Mouse (Mus musculus): ENCODE results near the gene Bcl6b. TPM values are rescaled to one million over a fixed set of nuclear protein-coding genes. Genes with fewer than 3 reads are reported as not detected.

The Bcl6b gene
- polyA plus RNA-seq (2012; rRNA removed) (1.0 TPM in 2 replicates), polyA plus RNA-seq (2014; fragmentation: Nextera tagmentation; extraction: Ambion mirVana) (1.0 and 2.5 TPM in 2 replicates)

DNA sequence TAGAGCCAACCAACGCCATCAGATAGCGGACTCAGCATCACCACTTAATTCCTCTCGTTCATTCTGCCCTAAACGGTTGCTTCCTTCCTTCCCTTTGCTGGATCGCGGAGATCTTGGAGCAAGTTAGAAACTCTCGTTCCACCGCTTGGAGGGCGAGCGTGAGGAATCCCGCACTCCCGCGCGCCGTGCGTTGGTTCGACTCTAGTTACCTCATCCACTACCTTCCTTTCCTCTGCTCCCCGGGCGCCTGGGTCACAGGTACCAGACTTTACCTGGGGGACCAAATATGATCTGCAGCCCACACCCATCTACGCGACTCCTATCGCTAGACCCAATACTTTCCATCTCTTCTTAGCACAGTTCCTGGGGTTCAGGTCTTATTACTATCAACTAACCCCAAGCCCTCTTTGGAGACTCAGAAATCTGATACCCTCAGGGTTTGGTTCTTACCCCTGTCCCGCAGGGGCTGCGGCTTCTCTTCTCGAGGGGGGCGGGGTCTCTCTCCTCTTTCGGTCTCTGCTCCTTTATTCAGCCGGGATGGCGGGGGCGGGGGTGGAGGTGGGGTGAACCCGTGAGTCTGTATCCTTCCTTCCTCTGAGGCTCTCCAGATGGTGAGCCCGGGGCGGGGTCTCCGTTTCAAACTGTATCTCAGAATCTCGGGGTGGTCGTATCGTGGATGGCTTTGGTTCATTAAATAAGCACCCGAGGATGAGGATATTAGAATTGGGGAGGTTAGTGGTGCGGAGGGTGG is at the start of gene Bcl6b:
Gene Bcl6b (minus strand): TSS at position 539 of the 751 bp plus-strand sequence.
- H3K4me1 ChIP-seq (replicated peaks; ENCODE audit: control insufficient read depth in 2 of 2, insufficient read depth in 2 of 2, low read length in 1 of 2), result peaks cover 31 to 35% of the 10 kb centered on the region in 2 experiments
- H3K9me3 ChIP-seq (ENCODE audit: control insufficient read depth, low read length), result no peaks in the 10 kb centered on the region
- 1% methylated on average over 39 of the region's 39 CpGs for WGBS (ENCODE audit: insufficient replicate concordance)
- H3K27ac ChIP-seq, result peak within 1 kb of the TSS; percentile 16; the same call in 1 of the 2 replicates
- no peak for TF ChIP-seq CTCF (IDR thresholded peaks at IDR 0.05; ENCODE audit: low read depth)
- TF ChIP-seq EP300 (IDR thresholded peaks at IDR 0.05; ENCODE audit: low read depth), result no peak
- peaks cover 20% of the 10 kb centered on the region for H3K27me3 ChIP-seq (ENCODE audit: control insufficient read depth, insufficient read depth, low read length)
- no peak for DNase-seq (ENCODE audit: low read depth in 3 of 3, low spot score in 3 of 3)
- peak; percentile 7; the same call in 1 of the 2 replicates for ATAC-seq (ENCODE audit: insufficient read depth)
- no peaks in the 10 kb centered on the region for H3K36me3 ChIP-seq (replicated peaks; ENCODE audit: control insufficient read depth, insufficient read depth, low read depth)
- H3K9ac ChIP-seq (replicated peaks), result peak within 1 kb of the TSS; percentile 61
- H3K4me2 ChIP-seq (ENCODE audit: low read depth), result peak within 1 kb of the TSS; percentile 87
- peak within 1 kb of the TSS; percentile 38 to 56 for H3K4me3 ChIP-seq (ENCODE audit: insufficient read depth in 1 of 2, low read depth in 2 of 2, low read length in 2 of 2)

DNA sequence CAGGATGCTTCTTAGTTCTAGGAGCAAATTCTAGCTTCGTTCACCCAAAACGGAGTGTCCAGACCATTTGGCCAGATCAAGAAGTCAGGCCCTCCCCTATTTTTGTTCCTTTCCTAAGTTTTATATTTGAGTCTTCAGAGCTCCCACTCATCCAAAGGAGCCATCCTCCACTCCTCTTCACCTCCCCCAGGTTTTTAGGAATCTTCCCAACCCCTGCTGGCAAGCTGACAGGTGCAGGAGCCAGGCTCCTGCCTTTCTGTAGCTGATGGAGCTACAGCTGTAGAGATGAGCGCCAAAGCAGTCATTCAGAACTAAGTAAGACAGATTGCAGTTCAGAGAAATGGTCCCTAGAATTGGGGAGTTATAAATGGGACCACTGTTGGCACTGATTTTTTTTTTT is 49.4 kb upstream of the Bcl6b start:
- peaks cover 0 to 2% of the 10 kb centered on the region in 2 experiments; a peak in 2 of 4 replicates for H3K4me1 ChIP-seq (replicated peaks; ENCODE audit: control insufficient read depth in 2 of 2, insufficient read depth in 2 of 2, low read length in 1 of 2)
- H3K9ac ChIP-seq (replicated peaks), result no peak overlapping the region
- H3K27ac ChIP-seq, result no peak overlapping the region
- 72% methylated on average over 3 of the region's 3 CpGs for WGBS (ENCODE audit: insufficient replicate concordance)
- H3K27me3 ChIP-seq (ENCODE audit: control insufficient read depth, insufficient read depth, low read length), result no peaks in the 10 kb centered on the region
- ATAC-seq (ENCODE audit: insufficient read depth) (no peak), DNase-seq (ENCODE audit: low read depth in 3 of 3, low spot score in 3 of 3) (no peak)
- no peak overlapping the region for H3K4me3 ChIP-seq (ENCODE audit: insufficient read depth in 1 of 2, low read depth in 2 of 2, low read length in 2 of 2)
- no peaks in the 10 kb centered on the region for H3K9me3 ChIP-seq (ENCODE audit: control insufficient read depth, low read length)
- H3K4me2 ChIP-seq (ENCODE audit: low read depth), result no peak overlapping the region
- no peak for TF ChIP-seq CTCF (IDR thresholded peaks at IDR 0.05; ENCODE audit: low read depth)
- TF ChIP-seq EP300 (IDR thresholded peaks at IDR 0.05; ENCODE audit: low read depth), result no peak
- H3K36me3 ChIP-seq (replicated peaks; ENCODE audit: control insufficient read depth, insufficient read depth, low read depth), result no peaks in the 10 kb centered on the region

DNA sequence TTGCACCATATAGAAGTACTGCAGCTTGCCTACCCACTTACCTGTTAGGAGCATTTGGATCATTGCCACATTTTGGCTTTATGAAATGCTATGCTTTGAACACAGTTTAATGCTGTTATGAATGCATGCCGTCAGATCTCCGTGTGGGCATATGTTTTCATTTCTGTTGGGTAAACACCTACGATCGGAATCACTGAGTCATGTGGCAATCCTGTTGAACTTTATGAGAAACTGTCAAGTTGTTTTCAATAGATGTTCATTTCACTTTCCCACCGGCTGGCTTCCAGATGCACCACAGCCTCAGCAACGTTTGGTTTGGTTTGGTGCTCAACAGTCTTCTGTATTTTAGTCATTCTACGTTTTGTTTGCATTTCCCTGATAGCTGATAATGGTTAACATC is 42.0 kb upstream of the Bcl6b start:
- no peaks in the 10 kb centered on the region for H3K36me3 ChIP-seq (replicated peaks; ENCODE audit: control insufficient read depth, insufficient read depth, low read depth)
- TF ChIP-seq CTCF (IDR thresholded peaks at IDR 0.05; ENCODE audit: low read depth) (no peak), EP300 (IDR thresholded peaks at IDR 0.05; ENCODE audit: low read depth) (no peak)
- ATAC-seq (ENCODE audit: insufficient read depth) (no peak), DNase-seq (ENCODE audit: low read depth in 3 of 3, low spot score in 3 of 3) (no peak)
- no peaks in the 10 kb centered on the region for H3K27me3 ChIP-seq (ENCODE audit: control insufficient read depth, insufficient read depth, low read length)
- WGBS (ENCODE audit: insufficient replicate concordance), result 68% methylated on average over 7 of the region's 7 CpGs
- no peak overlapping the region for H3K4me3 ChIP-seq (ENCODE audit: insufficient read depth in 1 of 2, low read depth in 2 of 2, low read length in 2 of 2)
- H3K9me3 ChIP-seq (ENCODE audit: control insufficient read depth, low read length), result no peaks in the 10 kb centered on the region
- no peaks in the 10 kb centered on the region for H3K4me1 ChIP-seq (replicated peaks; ENCODE audit: control insufficient read depth in 2 of 2, insufficient read depth in 2 of 2, low read length in 1 of 2)
- no peak overlapping the region for H3K27ac ChIP-seq
- no peak overlapping the region for H3K9ac ChIP-seq (replicated peaks)
- H3K4me2 ChIP-seq (ENCODE audit: low read depth), result no peak overlapping the region

DNA sequence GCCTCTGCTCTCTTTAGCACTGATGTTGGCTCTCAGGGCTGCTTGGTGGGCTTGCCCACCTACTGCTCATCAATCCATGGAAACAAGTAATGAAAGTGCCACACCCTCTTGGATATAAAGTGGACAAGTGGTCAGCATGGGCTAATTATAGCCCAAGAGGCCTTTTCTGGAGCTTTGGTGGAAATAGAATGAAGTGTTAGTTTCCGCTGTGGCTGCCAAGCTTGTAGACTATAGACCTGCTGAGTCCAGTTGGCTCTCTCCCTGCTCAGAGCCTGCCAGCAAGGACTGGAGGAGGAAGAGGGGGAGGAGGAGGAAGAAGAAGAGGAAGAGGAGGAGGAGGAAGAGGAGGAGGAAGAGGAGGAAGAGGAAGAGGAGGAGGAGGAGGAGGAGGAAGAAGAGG is 36.8 kb upstream of the Bcl6b start:
- 85% methylated on average over 1 of the region's 1 CpGs for WGBS (ENCODE audit: insufficient replicate concordance)
- ATAC-seq (ENCODE audit: insufficient read depth), result no peak
- no peaks in the 10 kb centered on the region for H3K27me3 ChIP-seq (ENCODE audit: control insufficient read depth, insufficient read depth, low read length)
- H3K4me1 ChIP-seq (replicated peaks; ENCODE audit: control insufficient read depth in 2 of 2, insufficient read depth in 2 of 2, low read length in 1 of 2), result no peaks in the 10 kb centered on the region
- no peak overlapping the region for H3K27ac ChIP-seq
- no peak overlapping the region for H3K4me3 ChIP-seq (ENCODE audit: insufficient read depth in 1 of 2, low read depth in 2 of 2, low read length in 2 of 2)
- no peak for TF ChIP-seq CTCF (IDR thresholded peaks at IDR 0.05; ENCODE audit: low read depth)
- no peak for TF ChIP-seq EP300 (IDR thresholded peaks at IDR 0.05; ENCODE audit: low read depth)
- no peak overlapping the region for H3K4me2 ChIP-seq (ENCODE audit: low read depth)
- H3K36me3 ChIP-seq (replicated peaks; ENCODE audit: control insufficient read depth, insufficient read depth, low read depth), result no peaks in the 10 kb centered on the region
- DNase-seq (ENCODE audit: low read depth in 3 of 3, low spot score in 3 of 3), result no peak
- H3K9ac ChIP-seq (replicated peaks), result no peak overlapping the region
- no peaks in the 10 kb centered on the region for H3K9me3 ChIP-seq (ENCODE audit: control insufficient read depth, low read length)

DNA sequence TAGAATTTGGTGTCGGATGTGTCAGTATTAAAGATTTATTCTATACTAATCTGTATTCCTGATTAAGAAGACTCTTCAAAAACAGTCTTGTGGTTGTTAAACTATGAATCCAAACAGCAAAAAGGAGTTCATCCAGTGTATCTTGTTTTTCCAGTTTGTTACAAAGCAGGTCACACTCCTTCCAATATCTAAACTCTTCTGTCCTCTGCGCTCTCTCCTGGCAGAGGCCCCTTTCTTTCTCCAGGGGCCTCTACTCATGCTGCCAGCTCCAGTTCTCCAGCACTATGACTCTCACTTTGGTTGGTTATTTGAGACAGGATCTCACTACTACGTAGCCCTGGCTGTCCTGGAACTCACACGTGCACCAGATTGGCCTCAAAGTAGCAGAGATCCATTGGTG is 36.2 kb upstream of the Bcl6b start:
- Histone ChIP-seq H3K4me1 (replicated peaks; ENCODE audit: control insufficient read depth in 2 of 2, insufficient read depth in 2 of 2, low read length in 1 of 2) (no peaks in the 10 kb centered on the region), H3K9me3 (ENCODE audit: control insufficient read depth, low read length) (no peaks in the 10 kb centered on the region), H3K27ac (no peak overlapping the region), H3K36me3 (replicated peaks; ENCODE audit: control insufficient read depth, insufficient read depth, low read depth) (no peaks in the 10 kb centered on the region), H3K9ac (replicated peaks) (no peak overlapping the region), H3K27me3 (ENCODE audit: control insufficient read depth, insufficient read depth, low read length) (no peaks in the 10 kb centered on the region), H3K4me3 (ENCODE audit: insufficient read depth in 1 of 2, low read depth in 2 of 2, low read length in 2 of 2) (no peak overlapping the region), H3K4me2 (ENCODE audit: low read depth) (no peak overlapping the region)
- 73% methylated on average over 4 of the region's 4 CpGs for whole genome bisulfite sequencing (ENCODE audit: insufficient replicate concordance)
- ATAC-seq (ENCODE audit: insufficient read depth) (no peak), DNase-seq (ENCODE audit: low read depth in 3 of 3, low spot score in 3 of 3) (no peak)
- TF ChIP-seq EP300 (IDR thresholded peaks at IDR 0.05; ENCODE audit: low read depth) (no peak), CTCF (IDR thresholded peaks at IDR 0.05; ENCODE audit: low read depth) (no peak)
